Mouse (Mus musculus): ENCODE data around the gene Ndufs5. TPM values are rescaled to one million over a fixed set of nuclear protein-coding genes. Genes with fewer than 3 reads are reported as not detected.

The Ndufs5 gene
- polyA plus RNA-seq, 1 experiment from 2014 or later, result 551 TPM

DNA sequence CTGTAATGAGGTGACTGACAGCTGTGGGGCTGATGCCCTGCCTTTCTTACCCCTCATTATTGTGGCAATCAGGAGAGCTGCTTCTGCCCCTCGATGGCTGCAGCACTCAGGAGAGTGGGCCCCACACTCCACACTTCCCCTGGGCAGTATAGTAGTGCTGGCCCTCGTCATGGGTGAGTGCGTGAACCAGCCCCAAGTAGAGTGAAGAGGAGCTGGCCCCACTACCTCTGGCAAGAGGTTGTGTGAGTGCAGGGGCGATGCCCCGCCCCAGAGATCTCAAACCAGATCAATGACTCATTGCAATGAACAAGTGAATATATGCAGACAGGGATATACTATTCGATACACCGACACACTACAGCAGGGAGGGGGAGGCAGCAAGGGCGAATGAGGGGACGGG, 15.5 kb upstream of the Ndufs5 start:
- H3K27me3 ChIP-seq, result no peaks in the 10 kb centered on the region
- no peaks in the 10 kb centered on the region for H3K9me3 ChIP-seq (replicated peaks)
- ATAC-seq (replicated peaks; ENCODE audit: insufficient number of reproducible peaks, insufficient read depth, low FRiP score, low read depth), result no peak
- H3K36me3 ChIP-seq, result peaks cover 31% of the 10 kb centered on the region
- H3K4me1 ChIP-seq (replicated peaks), result no peaks in the 10 kb centered on the region
- no peak overlapping the region for H3K9ac ChIP-seq
- no peak overlapping the region for H3K4me3 ChIP-seq
- H3K27ac ChIP-seq, result no peak overlapping the region
- H3K4me2 ChIP-seq, result no peak overlapping the region
- 84% methylated on average over 9 of the region's 9 CpGs for WGBS

DNA sequence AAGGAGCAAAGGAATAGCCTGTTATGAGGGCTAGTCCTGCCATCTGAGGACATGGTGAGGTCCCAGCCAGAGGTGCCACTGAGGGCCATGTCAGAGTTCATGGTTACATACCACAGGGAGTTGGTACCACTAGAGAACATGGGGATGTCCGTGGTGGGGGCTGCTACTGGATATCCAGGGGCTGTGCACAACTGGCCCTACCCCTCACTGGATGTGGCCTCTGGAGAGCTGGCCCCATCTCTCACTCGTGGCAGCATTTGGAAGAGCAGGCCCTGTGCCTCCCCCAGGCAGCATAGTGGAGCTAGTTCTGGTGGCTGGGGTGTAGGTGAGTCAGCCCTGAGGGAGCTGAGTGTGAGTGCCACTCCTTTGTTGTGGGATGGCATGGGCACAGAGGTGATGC, 14.9 kb upstream of the Ndufs5 start:
- 74% methylated on average over 2 of the region's 2 CpGs for WGBS
- no peaks in the 10 kb centered on the region for H3K4me1 ChIP-seq (replicated peaks)
- no peak overlapping the region for H3K4me3 ChIP-seq
- no peak overlapping the region for H3K27ac ChIP-seq
- H3K27me3 ChIP-seq, result no peaks in the 10 kb centered on the region
- no peaks in the 10 kb centered on the region for H3K9me3 ChIP-seq (replicated peaks)
- no peak overlapping the region for H3K9ac ChIP-seq
- H3K36me3 ChIP-seq, result peaks cover 25% of the 10 kb centered on the region
- no peak overlapping the region for H3K4me2 ChIP-seq
- ATAC-seq (replicated peaks; ENCODE audit: insufficient number of reproducible peaks, insufficient read depth, low FRiP score, low read depth), result no peak

DNA sequence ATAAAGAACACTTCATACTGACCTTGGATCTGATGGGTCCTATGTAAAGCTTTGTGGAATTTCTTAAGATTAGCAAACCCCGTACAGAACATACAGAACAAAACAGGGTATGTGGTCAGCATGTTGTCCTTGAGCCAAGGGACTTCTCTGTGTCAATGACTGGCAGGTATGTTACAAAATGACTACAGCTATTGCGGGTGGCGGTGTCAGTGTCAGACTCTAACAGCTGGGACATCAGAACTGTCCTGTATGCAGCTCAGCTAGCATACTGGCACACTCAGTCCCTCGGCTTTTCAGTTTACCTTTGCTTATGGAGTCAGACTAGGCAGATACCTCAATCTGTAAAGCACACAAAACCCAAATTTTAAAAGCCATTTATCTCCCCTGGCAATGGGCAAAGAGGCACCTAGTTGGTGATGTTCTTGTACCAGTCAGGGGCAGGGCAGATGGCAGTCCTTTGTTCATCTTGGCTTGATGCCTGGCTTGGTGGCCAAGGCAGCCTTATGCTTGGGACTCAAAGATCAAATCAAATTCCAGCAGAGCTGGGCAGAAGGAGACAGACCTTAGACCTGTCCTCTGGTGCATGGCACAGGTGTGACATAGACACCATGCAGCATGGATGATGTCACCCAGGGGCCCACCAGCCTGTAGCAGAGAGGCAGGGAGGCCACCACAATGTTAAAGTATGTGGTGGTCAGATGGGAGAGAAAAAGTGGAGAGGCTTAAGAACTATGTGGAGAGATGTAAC, 14.3 kb upstream of the Ndufs5 start:
- Histone ChIP-seq H3K4me2 (no peak overlapping the region), H3K9ac (no peak overlapping the region), H3K27me3 (no peaks in the 10 kb centered on the region), H3K9me3 (replicated peaks) (no peaks in the 10 kb centered on the region), H3K4me3 (no peak overlapping the region), H3K36me3 (peaks cover 21% of the 10 kb centered on the region), H3K27ac (no peak overlapping the region), H3K4me1 (replicated peaks) (no peaks in the 10 kb centered on the region)
- no peak for ATAC-seq (replicated peaks; ENCODE audit: insufficient number of reproducible peaks, insufficient read depth, low FRiP score, low read depth)
- 90% methylated on average over 4 of the region's 4 CpGs for WGBS

DNA sequence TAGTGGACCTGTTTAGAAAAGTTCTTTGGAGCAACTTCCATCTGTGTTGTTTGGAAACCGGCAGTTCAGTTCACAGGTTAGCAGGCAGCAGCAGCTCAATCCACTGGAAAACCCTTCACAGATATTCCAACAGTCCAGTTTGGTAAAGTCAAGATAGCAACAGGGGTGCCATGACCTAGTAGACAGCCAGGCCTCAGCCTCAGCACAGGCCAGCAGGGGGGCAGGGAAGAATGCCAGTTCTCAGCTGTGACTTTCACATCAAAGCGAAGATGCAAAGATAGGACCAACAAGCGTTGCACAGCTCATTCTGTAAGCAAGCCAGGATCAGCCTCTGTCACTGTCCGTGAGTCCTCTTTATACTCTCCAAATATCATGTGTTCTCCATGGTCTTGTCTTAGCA, 3.8 kb upstream of the Ndufs5 start:
- 84% methylated on average over 4 of the region's 4 CpGs for WGBS
- Histone ChIP-seq H3K36me3 (no peaks in the 10 kb centered on the region), H3K4me3 (no peak overlapping the region), H3K27ac (no peak overlapping the region), H3K9me3 (replicated peaks) (no peaks in the 10 kb centered on the region), H3K27me3 (no peaks in the 10 kb centered on the region), H3K4me1 (replicated peaks) (peaks cover 6% of the 10 kb centered on the region), H3K4me2 (no peak overlapping the region), H3K9ac (no peak overlapping the region)
- no peak for ATAC-seq (replicated peaks; ENCODE audit: insufficient number of reproducible peaks, insufficient read depth, low FRiP score, low read depth)

DNA sequence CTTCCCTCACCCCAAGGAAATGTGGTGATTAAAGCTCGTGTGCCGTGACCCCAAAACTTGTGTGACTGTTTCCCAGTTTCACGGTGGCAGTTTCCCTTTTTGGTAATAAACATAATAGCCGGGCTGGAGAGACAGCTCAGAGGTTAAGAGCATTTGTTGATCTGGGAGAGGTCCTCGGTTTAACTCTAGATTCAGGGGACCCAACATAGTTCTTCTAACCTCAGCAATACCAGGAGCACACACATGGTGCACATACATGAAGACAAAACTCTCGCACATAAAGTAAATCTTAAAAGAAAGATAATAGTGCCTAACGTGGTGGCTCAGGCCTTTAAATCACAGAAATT, 405 bp upstream of the Ndufs5 start:
- H3K36me3 ChIP-seq, result peaks cover 20% of the 10 kb centered on the region
- no peaks in the 10 kb centered on the region for H3K27me3 ChIP-seq
- H3K4me1 ChIP-seq (replicated peaks), result peaks cover 10% of the 10 kb centered on the region
- no peak for ATAC-seq (replicated peaks; ENCODE audit: insufficient number of reproducible peaks, insufficient read depth, low FRiP score, low read depth)
- peak overlapping the region; percentile 80 for H3K27ac ChIP-seq
- peak overlapping the region; percentile 91 for H3K9ac ChIP-seq
- H3K4me3 ChIP-seq, result peak overlapping the region; percentile 94
- WGBS, result 15% methylated on average over 7 of the region's 7 CpGs
- no peaks in the 10 kb centered on the region for H3K9me3 ChIP-seq (replicated peaks)
- peak overlapping the region; percentile 65 for H3K4me2 ChIP-seq

DNA sequence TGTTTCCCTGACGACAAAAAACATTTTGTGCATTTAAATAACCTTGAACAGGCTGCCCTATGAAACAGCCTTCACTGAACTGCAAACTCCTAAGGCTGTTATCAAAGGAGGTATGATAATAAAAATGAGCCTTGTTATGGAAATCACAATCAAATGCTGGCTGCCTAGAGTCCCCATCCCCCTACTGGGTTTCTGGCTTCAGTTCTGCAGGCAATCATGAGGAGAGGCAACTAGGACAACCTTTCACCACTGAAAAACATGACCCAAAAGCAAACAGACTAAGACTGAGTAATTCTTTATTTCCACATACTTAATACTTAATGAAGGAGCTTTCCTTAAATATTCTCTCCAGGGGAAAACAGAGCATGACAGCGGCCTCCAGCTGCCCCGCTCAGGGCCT, 5.6 kb downstream of the Ndufs5 start:
- peaks cover 7% of the 10 kb centered on the region for H3K4me1 ChIP-seq (replicated peaks)
- no peaks in the 10 kb centered on the region for H3K27me3 ChIP-seq
- no peaks in the 10 kb centered on the region for H3K9me3 ChIP-seq (replicated peaks)
- no peak overlapping the region for H3K9ac ChIP-seq
- no peak overlapping the region for H3K4me3 ChIP-seq
- ATAC-seq (replicated peaks; ENCODE audit: insufficient number of reproducible peaks, insufficient read depth, low FRiP score, low read depth), result no peak
- H3K4me2 ChIP-seq, result no peak overlapping the region
- peaks cover 26% of the 10 kb centered on the region for H3K36me3 ChIP-seq
- H3K27ac ChIP-seq, result no peak overlapping the region
- 89% methylated on average over 3 of the region's 3 CpGs for WGBS

DNA sequence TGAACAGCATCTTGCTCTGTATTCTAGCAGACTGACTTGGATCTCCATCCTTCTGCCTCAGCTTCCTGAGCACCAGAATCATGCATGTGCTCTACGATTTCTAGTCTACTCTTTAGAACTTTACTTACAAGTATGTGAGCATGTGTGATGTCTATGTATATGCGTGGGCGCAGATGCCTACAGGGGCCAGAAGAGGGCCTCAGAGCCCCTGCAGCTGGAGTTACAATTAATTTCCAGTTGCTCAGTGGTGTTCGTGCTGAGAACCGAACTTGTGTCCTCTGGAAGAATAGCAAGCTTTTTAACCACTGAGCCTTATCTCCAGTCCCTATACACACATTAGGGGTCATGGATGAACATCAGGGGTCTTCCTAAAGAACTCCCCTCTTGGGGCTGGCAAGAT, 10.7 kb downstream of the Ndufs5 start:
- Histone ChIP-seq H3K27ac (no peak overlapping the region), H3K36me3 (peaks cover 4% of the 10 kb centered on the region; the same call in 1 of the 2 replicates), H3K27me3 (no peaks in the 10 kb centered on the region), H3K9ac (no peak overlapping the region), H3K4me3 (no peak overlapping the region), H3K4me1 (replicated peaks) (no peaks in the 10 kb centered on the region), H3K9me3 (replicated peaks) (no peaks in the 10 kb centered on the region), H3K4me2 (no peak overlapping the region)
- no peak for ATAC-seq (replicated peaks; ENCODE audit: insufficient number of reproducible peaks, insufficient read depth, low FRiP score, low read depth)
- 96% methylated on average over 5 of the region's 5 CpGs for WGBS

DNA sequence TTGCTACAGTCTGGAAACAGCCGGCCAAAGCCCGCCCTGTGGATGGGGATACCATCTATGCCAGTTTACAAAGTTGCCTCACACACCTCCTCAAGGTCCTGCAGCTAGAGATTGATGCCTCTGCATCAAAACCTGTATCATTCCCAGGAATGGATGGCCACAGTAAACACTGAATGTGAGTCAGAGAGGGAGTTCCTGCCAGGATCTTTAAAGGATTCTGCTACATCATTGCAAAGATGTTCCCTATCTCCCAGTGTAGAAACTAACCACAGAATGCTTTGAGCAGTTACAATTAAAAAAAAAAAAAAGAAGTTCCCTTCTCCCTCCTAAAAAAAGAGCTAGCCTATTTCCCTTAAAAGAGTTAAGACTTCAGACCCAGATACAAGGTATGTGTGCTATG, 12.7 kb downstream of the Ndufs5 start:
- Histone ChIP-seq H3K9me3 (replicated peaks) (no peaks in the 10 kb centered on the region), H3K4me2 (no peak overlapping the region), H3K4me3 (no peak overlapping the region), H3K9ac (no peak overlapping the region), H3K27ac (no peak overlapping the region), H3K4me1 (replicated peaks) (no peaks in the 10 kb centered on the region), H3K36me3 (no peaks in the 10 kb centered on the region), H3K27me3 (no peaks in the 10 kb centered on the region)
- no peak for ATAC-seq (replicated peaks; ENCODE audit: insufficient number of reproducible peaks, insufficient read depth, low FRiP score, low read depth)
- 87% methylated on average over 2 of the region's 2 CpGs for WGBS

DNA sequence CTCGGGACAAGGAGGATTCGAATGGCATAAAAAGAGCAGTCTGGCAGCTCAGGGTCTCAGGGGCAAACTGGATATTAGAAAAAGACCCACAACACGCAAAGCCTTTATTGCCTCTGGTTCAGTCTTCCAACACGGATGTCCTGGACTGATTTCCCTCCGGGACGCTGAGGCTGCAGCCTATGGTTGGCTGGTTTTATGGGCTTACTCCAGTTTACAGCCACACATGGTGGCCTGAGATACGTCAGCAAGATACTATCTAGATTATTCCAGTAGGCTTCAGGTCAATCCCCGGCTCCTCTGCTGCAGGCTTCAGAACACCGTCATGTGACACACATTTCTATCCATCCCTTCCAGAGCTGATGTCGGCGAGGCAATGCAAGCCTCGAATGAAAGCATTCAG, 24.6 kb downstream of the Ndufs5 start:
- H3K4me3 ChIP-seq, result no peak overlapping the region
- H3K27ac ChIP-seq, result no peak overlapping the region
- no peak overlapping the region for H3K9ac ChIP-seq
- H3K27me3 ChIP-seq, result no peaks in the 10 kb centered on the region
- H3K4me2 ChIP-seq, result no peak overlapping the region
- no peaks in the 10 kb centered on the region for H3K4me1 ChIP-seq (replicated peaks)
- WGBS, result 83% methylated on average over 12 of the region's 12 CpGs
- no peak for ATAC-seq (replicated peaks; ENCODE audit: insufficient number of reproducible peaks, insufficient read depth, low FRiP score, low read depth)
- no peaks in the 10 kb centered on the region for H3K9me3 ChIP-seq (replicated peaks)
- no peaks in the 10 kb centered on the region for H3K36me3 ChIP-seq

DNA sequence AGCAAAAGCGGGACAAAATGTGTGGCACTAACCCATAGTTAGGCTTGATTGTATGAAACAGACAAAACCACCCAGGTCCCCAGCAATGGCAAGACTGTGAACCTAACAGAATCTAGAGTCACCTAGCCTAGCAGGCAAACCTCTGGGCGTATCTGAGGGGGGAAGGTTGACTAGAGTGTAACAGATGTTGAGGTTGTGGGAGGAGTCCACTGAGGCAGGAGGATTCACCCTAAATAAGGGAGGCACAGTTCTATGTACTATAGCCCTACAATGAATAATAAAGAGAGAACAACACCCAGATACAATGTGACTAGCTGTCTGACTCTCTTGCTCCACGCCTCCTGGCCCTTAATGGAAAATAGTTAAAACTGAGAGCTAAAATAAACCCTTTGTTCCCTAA, 25.9 kb downstream of the Ndufs5 start:
- H3K9me3 ChIP-seq (replicated peaks), result no peaks in the 10 kb centered on the region
- no peak overlapping the region for H3K4me2 ChIP-seq
- 79% methylated on average over 3 of the region's 3 CpGs for WGBS
- no peak overlapping the region for H3K4me3 ChIP-seq
- no peaks in the 10 kb centered on the region for H3K27me3 ChIP-seq
- H3K4me1 ChIP-seq (replicated peaks), result 0 out of 2 replicates have a peak, but pooled peaks cover 4% of the 10 kb centered on the region
- no peaks in the 10 kb centered on the region for H3K36me3 ChIP-seq
- no peak overlapping the region for H3K27ac ChIP-seq
- ATAC-seq (replicated peaks; ENCODE audit: insufficient number of reproducible peaks, insufficient read depth, low FRiP score, low read depth), result no peak
- no peak overlapping the region for H3K9ac ChIP-seq

DNA sequence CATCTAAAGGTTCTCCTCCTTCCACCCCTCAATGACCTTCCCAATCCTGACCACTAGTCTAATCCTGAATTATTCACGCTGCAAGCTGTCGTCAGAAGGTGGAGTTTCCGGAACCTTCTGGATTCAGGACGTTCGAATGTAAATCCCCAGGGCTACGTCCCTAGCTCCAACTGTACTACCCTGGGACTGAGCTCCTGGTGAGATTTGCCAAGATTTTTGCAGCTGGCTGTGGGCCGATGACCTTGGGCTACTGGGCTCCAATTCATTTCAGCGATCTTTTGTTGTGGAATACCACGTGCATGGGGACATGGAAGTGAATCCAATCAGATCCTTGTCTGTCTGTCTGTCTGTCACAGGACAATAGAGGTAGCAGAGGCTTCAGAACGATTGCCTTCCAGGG, 27.7 kb downstream of the Ndufs5 start:
- Histone ChIP-seq H3K9me3 (replicated peaks) (no peaks in the 10 kb centered on the region), H3K9ac (no peak overlapping the region), H3K4me3 (no peak overlapping the region), H3K27ac (no peak overlapping the region), H3K4me1 (replicated peaks) (peaks cover 18% of the 10 kb centered on the region), H3K36me3 (no peaks in the 10 kb centered on the region), H3K27me3 (0 out of 2 replicates have a peak, but pooled peaks cover 3% of the 10 kb centered on the region), H3K4me2 (no peak overlapping the region)
- no peak for ATAC-seq (replicated peaks; ENCODE audit: insufficient number of reproducible peaks, insufficient read depth, low FRiP score, low read depth)
- WGBS, result 76% methylated on average over 10 of the region's 10 CpGs

DNA sequence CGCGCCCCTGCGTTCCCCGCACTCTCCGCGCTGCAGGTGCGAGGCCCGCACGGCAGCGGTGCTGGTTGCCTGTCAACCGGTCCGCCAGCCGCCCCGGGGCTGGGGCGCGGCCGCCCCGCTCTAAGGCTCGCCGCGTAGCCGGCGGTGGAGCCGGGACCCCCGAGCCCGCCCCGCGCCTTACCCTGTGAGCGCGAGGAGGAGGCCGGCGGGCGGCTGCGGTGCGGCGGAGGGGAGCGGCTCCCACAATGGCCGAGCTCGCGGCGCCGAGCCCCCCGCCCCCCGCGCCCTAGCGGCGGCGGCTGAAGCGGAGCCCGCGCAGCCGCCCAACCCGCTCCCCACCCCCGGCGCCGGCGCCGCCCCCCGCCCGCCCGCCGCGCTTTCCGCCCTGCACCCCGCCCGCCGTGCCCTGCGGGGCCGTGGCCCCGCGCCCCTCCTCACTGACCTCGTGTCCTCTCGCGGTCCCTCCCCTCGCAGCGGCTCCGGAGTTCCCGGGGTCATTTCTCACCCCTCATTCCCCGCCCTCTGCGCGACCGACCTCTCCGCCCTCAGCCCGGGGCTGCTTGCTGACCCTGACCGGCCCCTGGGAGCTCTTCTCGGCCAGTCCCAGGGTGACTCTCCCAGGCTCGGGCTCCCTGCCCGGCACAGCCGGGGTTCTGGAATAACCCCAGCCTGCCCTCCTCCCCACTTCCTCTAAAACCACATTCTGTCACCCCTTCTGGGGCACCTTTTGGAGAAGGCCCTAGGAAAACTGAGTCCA, 30.8 kb downstream of the Ndufs5 start:
- peak; percentile 58 for ATAC-seq (replicated peaks; ENCODE audit: insufficient number of reproducible peaks, insufficient read depth, low FRiP score, low read depth)
- WGBS, result 0% methylated on average over 41 of the region's 89 CpGs
- H3K36me3 ChIP-seq, result no peaks in the 10 kb centered on the region
- peak overlapping the region; percentile 90 for H3K4me3 ChIP-seq
- peak overlapping the region; percentile 69 for H3K27ac ChIP-seq
- H3K4me2 ChIP-seq, result peak overlapping the region; percentile 100
- 0 out of 2 replicates have a peak, but pooled peaks cover 3% of the 10 kb centered on the region for H3K27me3 ChIP-seq
- peak overlapping the region; percentile 85 for H3K9ac ChIP-seq
- H3K9me3 ChIP-seq (replicated peaks), result no peaks in the 10 kb centered on the region
- H3K4me1 ChIP-seq (replicated peaks), result peaks cover 18% of the 10 kb centered on the region
